Mouse (Mus musculus): ENCODE results near the gene 4930556J24Rik.

GRCm38 (mm10) chr11:3996840-3997239 lies 20.3 kb upstream of the 4930556J24Rik start:
- TF ChIP-seq TAL1 (conservative IDR thresholded peaks at IDR 0.05; ENCODE audit: low read depth, low read length) (no peak), CTCF (IDR thresholded peaks at IDR 0.05; ENCODE audit: low read depth, low read length) (no peak)

Measured in G1E (cell line).